Mouse (Mus musculus) ES-Bruce4 (cell line): ENCODE data around the gene Clps.

Source experiments
- CTCF ChIP-seq: IDR thresholded peaks from one replicate; pipeline ENCODE4 v1.8.1; 2011; ENCODE audit warnings: low read depth, low read length
- POLR2A ChIP-seq: IDR thresholded peaks from one replicate; pipeline ENCODE4 v1.8.1; 2011; ENCODE audit warnings: low read length; ENCODE audit not compliant: insufficient read depth

- TF ChIP-seq CTCF, result no peak
- no peak for TF ChIP-seq POLR2A
These were observed 47.9 kb downstream of the Clps start for GRCm38 (mm10) chr17:28512696-28513095.
